Mouse (Mus musculus) gastrocnemius, postnatal 25 days (tissue): ENCODE results near the gene Rfx7. TPM values are rescaled to one million over a fixed set of nuclear protein-coding genes. Genes with fewer than 3 reads are reported as not detected.
"Not testable (repeated sequence)": the region's sequence is repeated elsewhere in the genome, so short reads cannot be mapped to it uniquely, and the experiment has no call there.

ENCODE experiments used
- DNase-seq: peaks from one replicate; pipeline ENCODE4 v3.0.0; 2022
- total RNA-seq, 2 experiments: library from RNA; stranded (reverse); gene quantifications; 1 replicate in 1 of 2; 2 replicates in 1 of 2; pipeline ENCODE4 v1.2.3; 2021

Gene Rfx7
- total RNA-seq, 2 experiments from 2014 or later, result 16.9 to 20.7 TPM

DNA sequence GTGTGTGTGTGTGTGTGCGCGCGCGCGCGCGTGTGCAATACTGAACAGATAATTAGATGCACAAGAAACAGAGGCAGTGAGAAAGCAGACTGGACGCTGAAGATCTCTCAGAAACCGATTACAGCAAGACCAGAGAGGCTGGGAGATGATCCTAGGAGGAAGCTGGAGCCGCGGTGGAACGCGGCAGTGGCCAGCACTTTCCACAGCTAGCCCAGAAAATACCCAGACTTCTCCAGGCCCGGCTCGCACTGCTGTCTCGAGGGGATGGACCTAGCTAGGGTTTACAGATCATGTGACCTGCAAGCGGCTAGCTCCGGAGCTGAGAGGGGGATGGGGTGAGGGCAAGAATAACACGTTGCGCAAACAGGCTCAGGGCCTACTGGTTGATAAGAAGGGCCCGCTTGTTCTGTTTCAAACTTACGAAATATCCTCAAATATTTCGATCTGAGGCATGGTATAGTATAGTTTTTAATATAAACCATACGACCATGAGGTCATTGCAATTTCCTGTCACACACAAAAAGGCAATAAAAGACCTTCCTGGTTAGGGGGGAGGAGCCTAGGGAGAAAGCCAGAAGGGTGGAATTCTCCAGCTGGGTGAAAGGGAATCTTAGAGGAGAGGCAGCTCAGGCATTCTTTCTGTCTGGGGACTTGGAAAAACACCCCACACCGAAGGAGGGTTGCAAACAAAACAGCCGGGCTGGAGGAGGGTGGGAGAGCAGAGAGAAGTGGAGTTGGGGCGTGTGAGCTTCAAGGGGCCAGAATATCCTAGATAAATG lies 108.0 kb downstream of the Rfx7 start:
- peak; percentile 92 for DNase-seq

DNA sequence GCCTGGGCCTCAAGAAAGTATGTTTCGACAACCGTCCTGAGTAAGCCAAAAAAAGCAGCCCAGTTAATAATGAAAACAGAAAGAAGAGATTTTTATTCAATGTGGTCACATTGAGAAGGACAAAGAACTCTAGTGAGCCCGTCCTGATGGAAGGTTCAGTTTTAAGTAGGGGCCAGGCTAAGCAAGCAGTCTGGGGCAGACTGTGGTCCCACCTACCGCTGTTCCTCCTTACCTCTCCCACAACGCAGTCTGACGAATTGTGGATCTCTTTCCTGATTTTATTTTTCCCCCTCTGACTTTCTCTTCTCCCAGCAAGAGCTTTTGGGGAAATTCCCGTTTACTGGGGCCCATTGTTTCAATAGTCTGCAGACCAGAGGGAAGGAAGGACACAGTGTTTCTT lies 108.6 kb downstream of the Rfx7 start:
- DNase-seq, result no peak

DNA sequence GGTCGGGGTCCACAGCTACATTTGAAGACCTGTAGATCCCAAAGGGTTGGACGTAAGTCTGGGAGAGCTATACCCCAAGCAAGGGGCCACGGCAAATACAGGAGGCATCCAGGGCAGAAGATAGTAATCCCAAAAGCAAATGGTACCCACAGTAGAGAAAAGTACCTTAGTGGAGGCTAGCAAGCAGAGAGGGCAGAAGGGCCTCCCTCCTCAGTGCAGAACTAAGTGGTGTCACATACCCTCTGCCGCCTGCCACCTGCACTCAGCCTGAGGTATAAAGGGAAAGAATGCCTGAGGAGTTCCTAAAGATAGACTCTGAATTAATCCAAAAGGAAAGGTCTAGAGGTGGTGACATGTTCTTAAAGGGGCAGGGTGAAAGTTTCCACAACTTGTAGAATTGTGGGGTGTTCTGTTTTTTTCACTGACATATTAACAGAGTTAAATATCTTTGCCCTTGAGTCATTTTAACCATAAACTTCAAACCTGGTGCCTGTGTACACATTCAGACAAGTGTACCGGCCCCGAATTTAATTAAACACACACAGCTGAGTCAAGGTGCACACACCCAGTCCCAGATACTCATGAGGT lies 109.1 kb downstream of the Rfx7 start:
- DNase-seq, result peak; percentile 59

GRCm38 (mm10) chr9:72642756-72643447 lies 110.9 kb downstream of the Rfx7 start:
- DNase-seq, result not testable (repeated sequence)

DNA sequence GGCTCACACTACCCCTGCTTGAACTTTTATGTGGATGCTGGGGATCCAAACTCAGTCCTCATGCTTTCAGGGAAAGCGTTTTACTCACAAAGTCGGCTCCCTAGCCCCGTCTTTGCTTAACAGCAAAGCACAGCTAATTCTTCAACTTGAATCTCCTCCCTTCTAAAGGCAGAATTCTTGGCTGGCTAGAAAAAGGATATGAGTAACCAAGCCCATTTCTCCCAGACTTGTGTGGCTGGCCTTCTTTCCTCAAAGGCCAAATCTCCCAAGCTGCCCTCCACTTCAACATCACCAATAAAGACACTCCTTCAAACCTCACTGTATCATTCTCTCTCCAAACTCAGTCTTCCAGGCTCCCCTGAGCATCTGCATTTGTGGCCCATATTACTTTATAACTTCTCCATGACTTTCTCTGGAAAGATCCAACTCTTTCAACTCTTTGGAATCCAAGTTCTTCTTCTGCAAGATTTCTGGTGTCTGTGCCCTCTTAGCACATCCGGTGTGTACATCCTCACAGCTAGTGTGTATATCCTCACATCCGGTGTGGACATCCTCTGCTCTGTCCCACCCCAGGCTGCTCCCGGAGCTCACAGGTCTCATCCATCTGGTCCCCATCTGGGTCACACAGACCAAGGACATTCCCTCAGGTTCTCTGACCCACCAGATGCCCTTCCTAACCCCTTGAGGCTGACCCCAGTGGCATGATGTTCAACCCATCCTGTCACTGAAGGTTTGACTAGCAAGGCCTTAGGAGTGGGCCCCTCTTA lies 111.8 kb downstream of the Rfx7 start:
- DNase-seq, result no peak

GRCm38 (mm10) chr9:72644418-72645110 lies 112.5 kb downstream of the Rfx7 start:
- DNase-seq, result no peak

DNA sequence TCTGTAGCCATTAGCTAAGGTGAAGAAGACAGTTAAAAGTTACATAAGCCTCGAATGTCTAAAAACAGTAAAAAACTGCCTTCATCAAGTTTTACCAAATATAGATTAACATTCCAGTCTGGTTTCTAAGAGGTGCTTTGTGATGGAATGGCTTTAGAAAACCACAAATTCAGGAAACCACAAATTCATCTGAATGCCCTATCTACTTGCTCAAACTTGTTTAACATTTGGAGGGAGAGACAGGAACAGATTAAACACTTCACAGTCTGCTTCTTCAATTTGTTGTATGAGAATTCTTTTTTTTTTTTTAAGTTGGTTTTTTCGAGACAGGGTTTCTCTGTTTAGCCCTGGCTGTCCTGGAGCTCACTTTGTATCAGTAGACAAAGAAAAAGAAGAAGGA lies 117.7 kb downstream of the Rfx7 start:
- no peak for DNase-seq

DNA sequence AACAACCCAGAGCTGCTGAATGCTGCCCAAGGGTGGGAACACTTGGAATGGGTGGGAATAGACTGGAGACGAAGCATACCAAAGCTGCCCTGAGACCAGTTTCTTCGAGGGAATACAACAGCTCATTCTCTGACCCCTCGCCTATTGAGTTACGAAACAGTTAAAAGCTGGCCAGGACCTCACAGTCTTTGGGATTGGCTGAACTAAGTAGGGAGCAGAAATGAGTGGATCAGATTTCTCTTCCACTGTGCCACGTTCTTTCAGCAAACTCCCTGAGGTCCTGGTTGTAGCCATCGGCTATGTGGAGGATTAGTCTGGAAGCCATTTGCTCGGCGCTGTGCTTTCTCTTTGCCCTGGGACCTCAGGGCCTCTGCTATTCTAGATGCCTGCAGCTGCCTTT lies 120.9 kb downstream of the Rfx7 start:
- peak; percentile 69 for DNase-seq

DNA sequence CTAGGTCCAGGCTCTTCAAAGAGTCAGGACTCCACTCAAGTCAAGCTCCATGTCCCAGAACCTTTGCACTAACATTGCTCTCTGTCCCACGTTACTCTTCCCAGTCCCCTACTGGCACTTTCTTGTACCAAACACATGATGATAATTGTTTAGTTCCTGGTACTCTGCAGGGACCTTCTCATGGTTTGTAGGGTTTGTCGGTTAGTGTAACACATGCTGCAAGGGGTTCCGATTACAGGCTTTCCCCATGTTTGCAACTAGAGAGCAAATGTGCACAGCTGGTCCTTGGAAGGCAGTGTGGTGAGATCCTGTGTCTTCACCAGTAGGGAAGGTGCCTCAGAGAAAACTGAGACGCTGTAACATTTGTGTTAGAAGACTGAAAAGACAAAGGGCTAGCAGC lies 121.5 kb downstream of the Rfx7 start:
- no peak for DNase-seq

- DNase-seq, result peak; percentile 76
Observed at GRCm38 (mm10) chr9:72654593-72655242, 122.7 kb downstream of the Rfx7 start.

GRCm38 (mm10) chr9:72655602-72656001 lies 123.6 kb downstream of the Rfx7 start:
- DNase-seq, result peak; percentile 44

DNA sequence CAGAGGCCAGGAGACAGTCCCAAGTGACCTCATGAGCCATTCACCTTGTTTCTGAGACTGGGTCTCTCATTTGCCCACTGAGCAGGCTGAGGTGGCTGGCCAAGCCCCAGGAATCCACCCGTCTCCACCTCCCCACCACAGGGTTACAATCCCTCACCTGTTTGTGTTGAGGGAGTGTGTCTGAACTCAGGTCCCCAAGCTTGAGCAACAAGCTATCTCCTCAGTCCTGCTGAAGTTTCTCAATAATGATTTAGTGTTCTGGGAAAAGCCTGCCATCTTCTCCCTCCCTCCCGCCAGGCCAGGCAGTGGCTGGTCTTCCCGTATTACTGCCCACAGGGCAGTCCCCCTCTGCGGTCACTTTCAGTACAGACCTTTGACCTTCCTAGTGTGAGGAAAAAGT lies 124.5 kb downstream of the Rfx7 start:
- no peak for DNase-seq

- DNase-seq, result no peak
Observed at GRCm38 (mm10) chr9:72656940-72657339, 124.9 kb downstream of the Rfx7 start.

DNA sequence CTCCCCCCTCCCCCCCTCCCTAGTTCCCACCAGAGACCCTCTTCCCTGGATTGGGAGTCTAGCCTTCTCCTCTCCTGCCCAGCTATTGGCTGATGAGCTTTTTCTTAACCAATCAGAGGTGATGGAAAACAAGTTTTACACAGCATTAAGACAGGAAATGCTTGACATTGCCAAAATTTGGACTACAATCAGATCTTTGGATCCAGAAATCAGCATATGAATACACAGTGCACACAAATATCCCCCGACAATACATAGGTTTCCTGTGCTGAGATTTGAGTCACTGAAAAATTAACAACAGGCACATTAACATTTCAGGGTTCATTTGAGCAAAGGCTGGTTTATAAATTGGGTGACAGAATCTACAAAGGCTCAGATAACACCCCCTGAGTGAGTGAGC lies 125.7 kb downstream of the Rfx7 start:
- no peak for DNase-seq

- DNase-seq, result no peak
Observed at GRCm38 (mm10) chr9:72660139-72660538, 128.1 kb downstream of the Rfx7 start.

- no peak for DNase-seq
Observed at GRCm38 (mm10) chr9:72660911-72661310, 128.9 kb downstream of the Rfx7 start.

DNA sequence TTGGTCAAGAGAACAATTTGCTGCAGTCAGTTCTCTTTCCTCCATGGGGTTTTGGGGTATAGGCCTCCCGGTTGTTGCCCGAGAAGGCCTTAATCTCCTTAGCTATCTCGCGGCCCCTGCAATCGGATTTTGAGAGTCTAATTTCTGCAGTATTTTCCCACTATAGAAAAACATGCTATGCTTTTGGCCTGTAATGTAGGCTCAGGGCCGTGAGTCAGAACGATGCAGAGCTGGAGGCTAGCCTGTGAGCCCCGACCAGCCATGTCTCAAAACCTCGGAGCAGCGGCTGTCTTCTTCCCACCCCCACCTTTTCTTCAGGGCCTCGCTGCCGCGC lies 129.5 kb downstream of the Rfx7 start:
- no peak for DNase-seq

DNA sequence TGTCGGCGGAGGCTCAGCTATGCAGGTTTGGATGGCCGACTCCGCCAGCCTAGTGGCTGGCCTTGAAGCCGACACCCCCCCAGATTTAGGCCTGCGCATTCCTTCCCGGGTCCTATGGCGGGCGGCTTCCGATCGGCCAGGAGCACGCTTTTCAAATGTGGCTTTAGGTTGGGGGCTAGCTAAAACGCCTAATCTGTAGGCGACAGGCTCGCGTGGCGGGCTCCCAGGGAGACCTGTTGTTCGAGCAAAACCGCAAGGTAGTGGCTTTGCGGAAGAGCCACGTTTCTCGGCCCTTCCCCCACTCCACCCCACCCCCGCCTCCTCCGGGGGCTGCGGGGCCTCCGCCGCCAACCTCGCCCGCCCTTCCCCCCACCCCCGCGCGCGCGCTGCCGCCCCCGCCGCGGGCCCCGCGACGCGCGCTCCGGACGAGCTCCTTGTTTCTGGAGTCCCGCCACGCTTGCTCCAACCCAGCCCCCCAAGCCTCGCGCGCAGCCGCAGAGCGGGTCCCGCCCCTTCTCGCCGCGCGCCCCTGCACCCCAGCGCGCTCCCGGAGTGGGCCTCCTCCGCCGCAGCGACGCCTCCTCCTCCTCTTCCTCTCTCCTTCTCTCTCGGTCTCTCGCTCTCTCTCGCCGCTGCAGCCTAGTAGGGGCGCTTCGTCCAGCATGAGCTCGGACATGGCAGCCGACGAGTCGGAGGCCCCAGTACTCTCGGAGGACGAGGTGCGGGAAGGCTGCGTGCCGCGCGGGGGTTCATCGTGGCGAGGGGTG lies 130.0 kb downstream of the Rfx7 start, which contains the start of gene Nedd4:
Gene Nedd4 (plus strand): TSS at position 452 of the 767 bp plus-strand sequence.
- DNase-seq, result peak; percentile 97

GRCm38 (mm10) chr9:72662691-72663533 lies 130.9 kb downstream of the Rfx7 start:
- peak; percentile 83 for DNase-seq

- no peak for DNase-seq
Observed at GRCm38 (mm10) chr9:72663534-72663918, 131.5 kb downstream of the Rfx7 start.
